8 mouse cellular contexts compared by ENCODE assay signal in genomic region chr1:152400556-152401540, GRCm38 (mm10). TPM values are rescaled to one million over a fixed set of nuclear protein-coding genes. Genes with fewer than 3 reads are reported as not detected.
A peak's percentile ranks its signal among the peaks of the same experiment; 100 is the strongest.
DNase-seq lines count a peak whose midpoint lies in the region; ATAC-seq and TF ChIP-seq lines count a peak whose summit lies in the region.

No protein-coding gene starts in this region.

- H3K27me3 ChIP-seq in heart, embryonic 12.5 days (replicated peaks): no peaks in the 10 kb centered on the region

- intact Hi-C loops in left cerebral cortex, postnatal 4 days (cut with DNase I): no loop called here

- H3K4me2 ChIP-seq in heart, embryonic 12.5 days: peak overlapping the region; percentile 99

- no peak for TF ChIP-seq CTCF in olfactory bulb, adult 2 months (IDR thresholded peaks at IDR 0.05; ENCODE audit: insufficient read depth, low read depth, low read length)

- H3K9ac ChIP-seq in heart, embryonic 12.5 days: peak overlapping the region; percentile 89

- WGBS in heart, embryonic 12.5 days: 26% methylated on average over 14 of the region's 14 CpGs
- WGBS in olfactory bulb, adult 2 months: 7% methylated on average over 14 of the region's 14 CpGs

- peak; percentile 84 for ATAC-seq in frontal cortex, adult (ENCODE audit: low TSS enrichment)
- ATAC-seq in heart, embryonic 12.5 days (ENCODE audit: insufficient number of reproducible peaks, low FRiP score): no peak; the same call in 1 of the 2 replicates

- H3K4me3 ChIP-seq in heart, embryonic 12.5 days: peak overlapping the region; percentile 86
- H3K4me3 ChIP-seq in olfactory bulb, adult 2 months (ENCODE audit: insufficient read depth, low read depth, low read length): peak overlapping the region; percentile 79

- no peak for DNase-seq in frontal cortex, postnatal 25 days (ENCODE audit: low spot score in 2 of 2)
- peak; percentile 17 for DNase-seq in R1 (ENCODE audit: low read depth, low spot score)
- peak; percentile 14 for DNase-seq in left cerebral cortex, postnatal 4 days
- DNase-seq in testis, postnatal 10 days (ENCODE audit: low spot score): no peak
- no peak for DNase-seq in spleen, postnatal 10 days (ENCODE audit: low spot score in 2 of 2)

- no peak for TF ChIP-seq POLR2A in olfactory bulb, adult 2 months (IDR thresholded peaks at IDR 0.05; ENCODE audit: insufficient read depth, low read depth, low read length)

- H3K27ac ChIP-seq in heart, embryonic 12.5 days (ENCODE audit: poor library complexity, severe bottlenecking): no peak overlapping the region
- peak overlapping the region; percentile 24; the same call in 1 of the 2 replicates for H3K27ac ChIP-seq in olfactory bulb, adult 2 months (ENCODE audit: insufficient read depth, low read depth, low read length)

- H3K4me1 ChIP-seq in heart, embryonic 12.5 days (replicated peaks): peaks cover 16% of the 10 kb centered on the region
- H3K4me1 ChIP-seq in olfactory bulb, adult 2 months (ENCODE audit: control insufficient read depth, insufficient read depth, low read length): peaks cover 11% of the 10 kb centered on the region; the same call in 1 of the 2 replicates

- H3K9me3 ChIP-seq in heart, embryonic 12.5 days (replicated peaks): peaks cover 5% of the 10 kb centered on the region

- no peaks in the 10 kb centered on the region for H3K36me3 ChIP-seq in heart, embryonic 12.5 days

RNA-seq across cellular contexts. Expression of gene Colgalt2, which starts 1.2 kb away (rescaled TPM):
- 5.5 TPM in 2 replicates for polyA plus RNA-seq in heart, embryonic 12.5 days (2016; fragmentation: Nextera tagmentation; extraction: Ambion mirVana)
- total RNA-seq in left cerebral cortex, postnatal 4 days (2021): 1 to 10 TPM; 6.7 to 8.1 TPM
- polyA plus RNA-seq in olfactory bulb, adult 2 months (2012; ENCODE audit: insufficient read depth, insufficient read length, low replicate concordance, missing spikeins): not detected in 2 replicates

RNA-seq across cellular contexts. Expression of gene Tsen15, which starts 14.4 kb away (rescaled TPM):
- polyA plus RNA-seq in heart, embryonic 12.5 days (2016; fragmentation: Nextera tagmentation; extraction: Ambion mirVana): 64.2 and 64.6 TPM in 2 replicates
- total RNA-seq in left cerebral cortex, postnatal 4 days (2021): 10 to 100 TPM; 24.1 to 24.7 TPM
- not detected in 2 replicates for polyA plus RNA-seq in olfactory bulb, adult 2 months (2012; ENCODE audit: insufficient read depth, insufficient read length, low replicate concordance, missing spikeins)

Comparison
In these comparisons a context has a peak if more than half of its experiments do, and no peak if none do; other contexts are left out.
1. DNase-seq: peak in R1 (single experiment) and left cerebral cortex, postnatal 4 days (single experiment); none in frontal cortex, postnatal 25 days (0 of 2), testis, postnatal 10 days (single experiment) and spleen, postnatal 10 days (0 of 2).
2. RNA of gene Tsen15, which starts 14.4 kb away (polyA plus RNA-seq): 64.2 to 64.6 TPM in heart, embryonic 12.5 days; not detected in olfactory bulb, adult 2 months; every median in the first group is over 10 times any median in the second.